Mouse (Mus musculus): ENCODE data around the gene Fxyd3.

Fxyd3 gene

GRCm38 (mm10) chr7:31098697-31099611 is 22.4 kb upstream of the Fxyd3 start:
- DNase-seq = no peak

DNA sequence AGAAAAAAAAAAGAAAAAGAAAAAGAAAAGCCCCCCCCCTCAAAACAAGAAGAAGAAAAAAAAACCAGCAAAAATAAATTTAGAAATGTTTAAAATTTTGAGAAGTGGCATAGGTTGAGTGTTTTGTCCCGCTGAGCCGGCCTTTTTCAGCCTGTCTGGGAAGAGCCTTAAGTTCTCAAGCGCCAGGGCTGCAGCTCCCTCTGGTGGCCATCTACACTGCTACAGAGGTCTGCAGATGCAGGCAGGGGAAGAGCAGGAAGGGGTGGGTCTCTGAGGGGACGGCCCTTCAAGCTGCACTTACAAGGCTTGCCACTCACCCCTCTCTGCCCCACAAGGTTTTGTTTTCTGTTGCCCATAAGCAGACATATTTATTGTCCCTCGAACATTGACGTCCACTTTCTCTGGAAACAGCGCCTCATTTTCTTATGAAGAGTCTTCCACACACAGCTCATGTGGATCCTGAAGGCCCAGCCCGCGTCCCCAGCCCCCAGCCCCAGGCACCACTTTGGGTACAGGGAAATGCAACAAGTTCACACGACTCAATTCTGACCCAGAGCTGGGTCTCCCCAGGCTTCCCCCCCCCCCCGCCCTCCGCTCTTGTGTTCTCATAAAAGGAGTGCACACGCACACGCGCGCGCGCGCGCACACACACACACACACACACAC is 21.2 kb upstream of the Fxyd3 start:
- peak; percentile 92 for DNase-seq

DNA sequence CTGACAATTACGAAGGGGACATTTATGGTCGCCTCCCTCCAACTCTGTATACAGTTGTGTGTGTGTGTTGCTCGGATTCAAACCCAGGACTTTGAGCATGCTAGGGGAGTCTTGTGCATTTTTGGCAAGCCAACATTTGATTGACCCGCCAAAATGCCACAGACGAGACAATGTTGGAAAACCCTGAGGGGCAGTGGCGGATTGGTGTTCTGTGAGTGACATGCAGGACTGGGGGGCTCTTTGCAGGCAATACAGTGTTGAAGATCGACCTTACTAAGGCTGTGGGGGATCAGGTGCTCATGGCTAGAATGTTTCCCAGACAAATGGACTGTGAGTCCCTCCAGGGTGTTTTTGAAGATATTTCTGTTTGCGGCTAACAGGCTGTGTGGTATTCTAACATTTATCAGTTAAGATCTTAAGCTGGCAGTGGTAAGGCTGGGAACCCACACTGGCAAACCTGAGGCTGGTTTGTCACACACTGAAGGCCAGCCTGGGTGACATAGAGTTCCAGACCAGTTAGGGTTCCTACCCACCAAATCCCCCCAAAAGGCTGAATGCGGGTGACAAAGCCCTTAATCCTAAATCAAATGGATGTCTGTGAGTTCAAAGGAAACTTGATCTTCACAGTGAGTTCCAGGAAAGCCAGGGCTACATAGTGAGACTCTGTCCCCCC is 20.5 kb upstream of the Fxyd3 start:
- DNase-seq = no peak

DNA sequence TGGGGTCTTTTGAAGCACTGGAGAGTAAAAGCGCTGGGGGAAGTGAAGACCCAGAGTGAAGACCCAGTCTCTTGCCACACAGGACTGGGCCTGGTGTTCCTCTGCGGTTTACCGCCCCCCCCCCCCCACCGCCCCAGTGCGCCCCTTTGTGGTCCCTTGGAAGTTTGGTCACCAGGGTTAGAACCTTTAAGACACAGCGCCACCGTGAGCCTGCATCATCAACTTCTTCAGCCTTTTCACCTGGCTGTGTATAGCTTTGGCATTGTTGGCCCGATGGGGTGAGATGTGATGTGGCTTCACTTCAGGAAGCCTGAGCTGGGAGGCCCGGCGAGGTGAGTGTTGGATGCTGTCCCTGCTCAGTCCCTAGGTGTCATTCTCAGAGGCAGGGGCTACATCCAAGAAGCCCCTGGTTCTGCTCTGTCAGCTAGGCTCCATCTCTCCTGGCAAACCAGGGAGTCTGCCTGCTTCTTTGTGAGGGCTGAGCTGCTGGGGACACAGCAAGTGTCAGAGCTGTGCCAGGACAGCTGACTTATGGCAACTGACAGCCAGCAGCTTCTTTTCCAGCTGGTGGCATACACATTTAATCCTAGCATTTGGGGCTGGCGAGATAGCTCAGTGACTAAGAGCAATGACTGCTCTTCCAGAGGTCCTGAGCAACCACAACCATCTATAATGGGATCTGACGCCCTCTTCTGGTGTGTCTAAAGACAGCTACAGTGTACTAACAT is 18.4 kb upstream of the Fxyd3 start:
- no peak for DNase-seq

DNA sequence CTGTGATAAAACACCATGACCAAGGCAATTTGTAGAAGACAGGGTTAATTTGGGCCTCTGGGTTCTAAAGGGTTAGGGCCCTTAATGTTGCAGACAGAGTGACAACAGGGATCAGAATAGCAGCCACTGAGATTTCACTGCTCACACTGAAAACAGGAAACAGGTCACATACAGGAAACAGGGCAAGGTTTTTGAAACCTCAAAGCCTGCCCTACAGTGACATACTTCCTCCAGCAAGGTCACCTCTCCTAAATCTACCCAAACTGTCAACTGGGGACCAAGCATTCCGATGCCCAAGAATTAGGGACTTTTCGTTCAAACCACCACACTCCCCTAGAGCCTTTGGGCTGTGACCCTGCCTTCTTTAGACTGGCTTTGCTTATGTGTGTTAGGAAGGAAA is 13.2 kb upstream of the Fxyd3 start:
- no peak for DNase-seq

DNA sequence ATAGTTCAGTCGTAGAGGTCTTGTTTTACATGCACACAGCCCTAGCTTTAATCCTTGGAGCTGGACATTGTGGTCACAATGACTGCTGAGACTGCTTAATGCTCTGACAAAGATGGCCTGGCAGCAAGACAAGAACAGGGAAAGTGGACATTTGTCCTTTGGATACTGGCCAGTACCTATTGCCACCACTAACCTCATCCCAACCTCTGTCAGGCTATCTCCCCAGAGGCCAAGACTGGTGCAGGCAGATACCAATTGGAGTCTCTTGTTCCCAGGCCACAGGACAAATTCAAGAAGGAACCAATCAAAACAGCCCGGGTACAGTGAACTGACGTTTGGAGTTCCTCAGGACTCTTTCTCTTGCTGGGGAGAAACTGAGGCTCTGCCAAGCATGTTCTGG is 11.7 kb upstream of the Fxyd3 start:
- DNase-seq = no peak

GRCm38 (mm10) chr7:31087262-31087661 is 10.8 kb upstream of the Fxyd3 start:
- no peak for DNase-seq

GRCm38 (mm10) chr7:31086175-31086755 is 9.8 kb upstream of the Fxyd3 start:
- DNase-seq = no peak

- no peak for DNase-seq
These were observed 8.7 kb upstream of the Fxyd3 start for GRCm38 (mm10) chr7:31085171-31085570.

- no peak for DNase-seq
These were observed 7.6 kb upstream of the Fxyd3 start for GRCm38 (mm10) chr7:31084140-31084539.

DNA sequence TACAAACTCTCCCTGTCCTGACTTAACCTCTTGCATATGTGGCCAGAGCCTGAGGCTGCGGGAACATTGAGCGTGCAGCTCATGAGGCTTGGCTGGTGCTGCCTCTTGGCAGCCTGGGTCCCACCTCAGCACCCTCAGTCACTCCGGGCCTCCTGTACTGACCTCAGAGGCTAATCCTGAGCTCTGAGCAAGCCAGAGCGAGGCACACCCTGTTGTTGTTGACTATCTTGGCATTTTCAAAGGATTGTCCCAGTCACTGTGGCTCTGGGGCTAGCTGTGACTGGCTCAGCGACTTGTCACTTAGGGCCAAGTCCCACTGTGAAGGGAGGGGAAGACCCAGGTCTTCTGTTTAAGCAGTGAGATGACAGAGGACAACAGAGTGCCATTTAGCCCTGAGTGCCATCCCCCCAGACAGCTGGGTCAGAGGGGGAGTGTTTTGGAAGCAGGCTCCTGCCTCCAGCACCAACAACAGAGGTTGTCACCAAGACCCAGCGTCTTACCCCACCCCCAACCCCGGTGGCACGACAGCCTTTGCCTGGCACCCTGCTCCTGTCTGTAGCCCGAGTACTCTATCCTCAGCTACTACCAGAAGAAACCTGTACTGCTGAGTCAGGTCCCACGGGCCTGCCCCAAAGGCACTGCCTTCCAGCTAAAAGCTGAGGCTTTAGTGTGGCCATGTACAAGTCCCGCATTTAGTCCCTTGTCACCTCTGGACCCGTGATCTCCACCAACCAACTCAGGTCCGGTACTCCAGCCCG is 6.5 kb upstream of the Fxyd3 start:
- peak; percentile 60 for DNase-seq

GRCm38 (mm10) chr7:31082106-31082505 is 5.6 kb upstream of the Fxyd3 start:
- DNase-seq = no peak

DNA sequence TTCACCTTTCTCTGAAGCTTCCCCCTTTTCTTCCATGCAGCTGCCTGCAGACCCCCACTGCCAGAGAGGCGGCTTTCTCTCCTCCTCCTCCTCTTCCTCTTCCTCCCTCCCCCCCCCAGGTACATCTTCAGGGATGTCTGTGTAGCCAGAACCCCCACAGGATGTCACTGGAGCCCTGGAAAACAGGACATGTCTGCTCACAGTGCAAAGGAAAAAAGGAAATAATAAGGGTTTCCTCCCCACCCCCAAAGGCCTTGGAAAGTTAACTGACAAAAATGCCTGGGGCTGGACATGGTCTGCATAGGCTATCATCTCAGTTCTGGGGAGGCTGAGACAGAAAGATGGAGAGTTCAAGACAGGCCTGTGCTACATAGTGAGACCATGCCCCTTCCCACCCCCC is 4.6 kb upstream of the Fxyd3 start:
- no peak for DNase-seq

DNA sequence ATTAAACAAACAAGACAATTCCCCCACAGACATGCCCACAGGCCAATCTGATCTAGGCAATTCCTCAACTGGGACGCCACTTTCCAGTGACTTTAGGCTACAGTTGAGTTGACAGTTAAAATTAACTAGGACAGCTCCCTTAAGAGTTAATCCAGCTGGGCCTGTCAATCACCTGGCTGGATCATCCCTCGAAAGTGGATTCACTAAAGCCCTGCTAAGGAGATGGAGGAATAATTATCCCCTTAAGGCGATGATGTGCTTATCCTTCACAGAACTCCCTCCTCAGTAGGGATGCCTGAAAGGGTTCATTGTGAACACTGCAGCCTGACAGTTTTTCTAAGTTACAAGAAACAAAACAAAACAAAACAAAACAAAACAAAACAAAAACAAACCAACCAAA is 4.1 kb upstream of the Fxyd3 start:
- no peak for DNase-seq

DNA sequence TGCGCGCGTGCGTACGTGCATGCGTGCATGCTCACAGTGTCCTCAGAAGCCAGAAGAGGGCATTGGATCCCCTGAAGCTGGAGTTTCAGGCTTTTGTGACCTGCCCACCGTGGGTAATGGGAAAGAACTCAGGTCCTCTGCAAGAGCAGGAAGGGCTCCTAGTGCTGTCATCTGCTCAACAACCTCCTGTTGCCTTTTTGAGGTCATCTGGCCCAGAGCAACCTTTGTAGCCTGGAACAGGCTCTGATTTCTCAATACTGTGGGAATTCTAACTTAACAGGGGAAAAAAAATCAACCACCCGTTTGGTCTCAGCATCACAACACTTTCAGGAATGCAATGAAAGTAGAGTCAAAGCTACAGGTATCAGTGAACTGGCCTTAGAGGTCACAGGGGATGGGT is 3.2 kb upstream of the Fxyd3 start:
- DNase-seq = no peak

DNA sequence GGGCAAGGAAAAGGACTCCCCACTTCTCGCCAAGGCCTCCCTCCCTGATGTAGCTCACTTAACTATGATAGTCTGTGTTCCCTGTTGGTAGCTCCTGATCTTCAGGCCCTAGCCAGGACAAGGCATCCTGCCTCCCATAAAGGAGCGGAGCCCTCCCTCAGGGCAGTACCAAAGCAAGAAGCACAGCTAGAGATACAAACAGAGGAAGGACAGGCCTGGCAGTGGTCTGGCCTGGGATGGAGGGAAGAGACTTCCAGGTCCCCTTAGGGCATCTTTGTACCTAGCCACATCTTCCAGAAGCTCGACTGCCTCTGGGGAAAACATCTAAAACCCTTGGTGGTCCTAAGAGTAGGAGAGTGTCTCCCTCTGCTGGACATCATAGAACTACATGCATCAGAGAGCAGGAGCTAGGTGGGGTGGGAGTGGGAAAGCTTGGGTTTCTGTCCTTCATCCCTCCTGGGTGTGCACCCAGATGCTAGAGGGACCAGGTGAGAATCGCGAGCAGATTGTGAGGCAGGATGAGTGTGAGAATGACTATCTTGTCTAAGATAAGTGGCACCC is 1.5 kb upstream of the Fxyd3 start:
- DNase-seq = peak; percentile 56

- peak; percentile 59 for DNase-seq
These were observed 966 bp upstream of the Fxyd3 start for GRCm38 (mm10) chr7:31077470-31077869.

GRCm38 (mm10) chr7:31074713-31075069 is 1.8 kb downstream of the Fxyd3 start:
- DNase-seq = no peak

DNA sequence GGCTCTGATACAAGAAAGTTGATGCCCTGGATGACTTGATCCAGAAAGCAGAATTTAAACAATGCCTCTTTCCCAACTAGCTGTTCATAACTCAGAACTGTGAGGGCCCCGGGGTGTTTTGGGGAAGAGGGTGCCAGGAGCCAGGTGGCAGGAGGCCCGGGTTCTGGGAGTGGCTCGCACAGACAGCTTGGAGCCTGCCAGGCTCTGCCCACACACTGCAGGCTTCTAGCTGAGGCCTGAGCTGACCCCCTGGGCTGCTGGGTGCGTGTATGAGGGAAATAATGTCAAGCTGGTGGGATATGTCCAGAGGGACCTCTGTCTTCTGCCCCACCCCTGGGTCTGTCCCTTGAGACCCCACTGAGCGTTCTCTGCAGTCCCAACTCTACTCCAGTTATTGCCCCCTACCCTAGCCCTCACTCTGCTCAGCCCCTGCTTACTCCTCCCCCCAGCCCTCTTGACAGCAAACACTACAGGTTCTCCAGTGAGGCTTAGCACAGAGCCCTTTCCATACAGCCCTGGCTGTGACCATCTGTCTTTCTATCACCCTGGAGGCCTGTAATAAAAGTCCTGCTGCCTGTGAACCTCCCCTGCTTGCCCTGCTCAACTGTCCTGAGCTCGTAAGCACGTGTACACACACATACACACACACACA is 2.3 kb downstream of the Fxyd3 start:
- DNase-seq = no peak

GRCm38 (mm10) chr7:31073546-31073945 is 3.0 kb downstream of the Fxyd3 start:
- no peak for DNase-seq

- no peak for DNase-seq
These were observed 4.2 kb downstream of the Fxyd3 start for GRCm38 (mm10) chr7:31072326-31072725.

All from right cerebral cortex, adult 18-20 months (tissue).